In genomic region chr3:136896276-136896675, GRCm38 (mm10) we compare ENCODE assay signal across 21 mouse cellular contexts.
"Had no signal": no experiment of that assay in that cellular context is flagged by ENCODE, and none has a peak within 500 bp of the region (broad histone marks: within the 10 kb centered on the region; RNA-seq: fewer than 3 reads in every experiment).

No protein-coding gene starts in this region.

- H3K9me3 ChIP-seq: heart, embryonic 13.5 days; heart, embryonic 15.5 days; intestine, embryonic 15.5 days; limb, embryonic 10.5 days; limb, embryonic 12.5 days; liver, embryonic 13.5 days had no signal

- DNase-seq: gastrocnemius, adult 2 months; gastrocnemius, postnatal 10 days; gastrocnemius, postnatal 25 days; heart, adult 2 months; heart, postnatal 14 days; heart, postnatal 36 days; kidney, adult 18-20 months; kidney, postnatal 10 days; kidney, postnatal 4 days; liver, embryonic 13.5 days had no signal

- ATAC-seq: hindbrain, embryonic 16.5 days; intestine, embryonic 15.5 days; intestine, postnatal 0 days had no signal

- H3K27me3 ChIP-seq: heart, embryonic 13.5 days; heart, embryonic 15.5 days; intestine, embryonic 15.5 days; limb, embryonic 12.5 days; liver, embryonic 13.5 days had no signal

- H3K4me2 ChIP-seq: heart, embryonic 11.5 days; heart, embryonic 13.5 days; heart, embryonic 15.5 days; hindbrain, embryonic 14.5 days; intestine, embryonic 15.5 days; limb, embryonic 12.5 days; liver, embryonic 11.5 days; liver, embryonic 13.5 days had no signal

- H3K36me3 ChIP-seq: intestine, embryonic 15.5 days; liver, embryonic 13.5 days had no signal

- H3K4me3 ChIP-seq: gastrocnemius, adult 2 months; heart, adult 2 months; heart, embryonic 13.5 days; heart, embryonic 15.5 days; intestine, embryonic 15.5 days; left cerebral cortex, adult 2 months; limb, embryonic 10.5 days; limb, embryonic 12.5 days; liver, embryonic 13.5 days had no signal

- H3K4me1 ChIP-seq: heart, embryonic 13.5 days; heart, embryonic 15.5 days; intestine, embryonic 15.5 days; limb, embryonic 10.5 days; limb, embryonic 12.5 days; liver, embryonic 13.5 days had no signal

- H3K27ac ChIP-seq: gastrocnemius, adult 2 months; heart, adult 2 months; heart, embryonic 13.5 days; heart, embryonic 15.5 days; hindbrain, embryonic 14.5 days; intestine, embryonic 15.5 days; limb, embryonic 10.5 days; limb, embryonic 12.5 days; liver, embryonic 13.5 days had no signal

- H3K9ac ChIP-seq: heart, embryonic 13.5 days; heart, embryonic 15.5 days; hindbrain, embryonic 14.5 days; intestine, embryonic 15.5 days; limb, embryonic 12.5 days; liver, embryonic 13.5 days had no signal
